Mouse (Mus musculus): ENCODE results near the gene Lepr. TPM values are rescaled to one million over a fixed set of nuclear protein-coding genes. Genes with fewer than 3 reads are reported as not detected.

Gene Lepr
- total and polyA plus RNA-seq, 2 experiments from 2014 or later, result 3.8 to 6.9 TPM

DNA sequence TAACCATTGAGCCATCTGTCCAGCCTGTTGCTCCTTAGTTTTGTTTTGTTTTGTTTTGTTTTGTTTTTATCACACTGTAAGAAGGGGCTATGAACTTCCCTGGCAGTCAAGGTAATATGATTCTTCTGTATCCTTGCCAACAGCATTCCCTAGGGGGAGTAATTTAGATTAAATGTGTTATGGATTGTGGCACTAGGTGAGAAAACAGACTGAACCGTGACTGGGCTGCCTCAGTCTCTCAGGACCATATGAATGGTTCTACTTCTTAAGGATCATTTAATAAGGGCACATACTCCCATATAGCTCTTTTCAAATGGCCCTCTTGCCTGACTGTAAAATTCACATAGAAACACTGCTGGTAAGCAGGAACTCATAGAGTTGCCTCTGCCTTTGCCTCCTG, 4.6 kb upstream of the Lepr start:
- Histone ChIP-seq H3K4me1 (ENCODE audit: insufficient read depth) (no peaks in the 10 kb centered on the region; the same call in 1 of the 2 replicates), H3K4me3 (ENCODE audit: low read depth, low read length) (no peak overlapping the region), H3K4me2 (ENCODE audit: low read depth) (no peak overlapping the region), H3K27me3 (ENCODE audit: insufficient read depth, low read length) (peaks cover 9% of the 10 kb centered on the region; the same call in 1 of the 2 replicates), H3K36me3 (ENCODE audit: insufficient read depth) (no peaks in the 10 kb centered on the region), H3K9me3 (ENCODE audit: low read length) (no peaks in the 10 kb centered on the region), H3K9ac (no peak overlapping the region), H3K27ac (ENCODE audit: low read depth, low read length) (no peak overlapping the region)
- DNase-seq (no peak), ATAC-seq (no peak)
- no peak for TF ChIP-seq CTCF (IDR thresholded peaks at IDR 0.05; ENCODE audit: low read depth)
- 31% methylated on average over 1 of the region's 1 CpGs for WGBS

- ATAC-seq, result no peak
These were observed 1.9 kb upstream of the Lepr start for GRCm38 (mm10) chr4:101715302-101715701.

GRCm38 (mm10) chr4:101715805-101716204, 1.4 kb upstream of the Lepr start:
- Histone ChIP-seq H3K4me2 (ENCODE audit: low read depth) (no peak overlapping the region), H3K9me3 (ENCODE audit: low read length) (no peaks in the 10 kb centered on the region), H3K9ac (no peak overlapping the region), H3K4me1 (ENCODE audit: insufficient read depth) (no peaks in the 10 kb centered on the region; the same call in 1 of the 2 replicates), H3K27me3 (ENCODE audit: insufficient read depth, low read length) (peaks cover 14% of the 10 kb centered on the region; the same call in 1 of the 2 replicates), H3K4me3 (ENCODE audit: low read depth, low read length) (no peak overlapping the region), H3K27ac (ENCODE audit: low read depth, low read length) (no peak overlapping the region), H3K36me3 (ENCODE audit: insufficient read depth) (no peaks in the 10 kb centered on the region)
- 66% methylated on average over 6 of the region's 6 CpGs for WGBS
- no peak for TF ChIP-seq CTCF (IDR thresholded peaks at IDR 0.05; ENCODE audit: low read depth)
- no peak for DNase-seq
- no peak for ATAC-seq

More at GRCm38 (mm10) chr4:101715302-101715701, 1.9 kb upstream of the Lepr start:
- no peak for DNase-seq
- no peak for TF ChIP-seq CTCF (IDR thresholded peaks at IDR 0.05; ENCODE audit: low read depth)
- Histone ChIP-seq H3K36me3 (ENCODE audit: insufficient read depth) (no peaks in the 10 kb centered on the region), H3K4me2 (ENCODE audit: low read depth) (no peak overlapping the region), H3K4me3 (ENCODE audit: low read depth, low read length) (no peak overlapping the region), H3K27me3 (ENCODE audit: insufficient read depth, low read length) (peaks cover 14% of the 10 kb centered on the region; the same call in 1 of the 2 replicates), H3K9me3 (ENCODE audit: low read length) (no peaks in the 10 kb centered on the region), H3K4me1 (ENCODE audit: insufficient read depth) (no peaks in the 10 kb centered on the region; the same call in 1 of the 2 replicates), H3K27ac (ENCODE audit: low read depth, low read length) (no peak overlapping the region), H3K9ac (no peak overlapping the region)
- WGBS, result 90% methylated on average over 8 of the region's 8 CpGs

DNA sequence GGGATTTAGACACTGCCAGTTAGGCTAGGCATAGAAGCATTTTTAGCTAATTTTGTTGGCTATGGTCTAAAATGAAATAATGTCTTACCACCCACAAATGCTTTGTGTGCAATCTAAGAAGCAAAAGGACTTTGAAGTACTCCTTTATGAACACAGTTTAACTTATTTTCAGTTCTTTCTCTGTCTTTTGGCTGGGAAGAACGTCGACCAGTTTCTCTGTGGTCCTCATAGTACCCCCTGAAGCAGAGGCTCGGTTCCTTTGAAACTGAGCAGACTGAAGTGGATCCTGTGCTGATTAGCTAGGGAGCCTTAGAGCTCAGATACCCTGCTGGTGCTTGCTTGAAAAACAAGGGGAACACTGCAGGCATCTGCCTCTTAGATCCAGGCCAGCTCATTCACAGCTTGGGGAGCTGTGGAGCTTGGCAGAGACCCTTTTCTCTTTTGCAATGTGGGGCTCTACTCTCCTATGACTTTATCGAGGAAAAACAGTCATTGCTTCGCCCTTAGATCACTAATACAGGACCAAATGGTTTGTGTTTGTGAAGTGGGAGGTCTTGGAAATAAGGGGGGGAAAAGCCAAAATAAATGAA, 1.9 kb downstream of the Lepr start:
- no peak overlapping the region for H3K4me3 ChIP-seq (ENCODE audit: low read depth, low read length)
- peak; percentile 40 for TF ChIP-seq CTCF (IDR thresholded peaks at IDR 0.05; ENCODE audit: low read depth)
- ATAC-seq (peak; percentile 92), DNase-seq (peak; percentile 64)
- H3K27ac ChIP-seq (ENCODE audit: low read depth, low read length), result no peak overlapping the region
- no peaks in the 10 kb centered on the region for H3K9me3 ChIP-seq (ENCODE audit: low read length)
- H3K9ac ChIP-seq, result no peak overlapping the region
- no peaks in the 10 kb centered on the region for H3K36me3 ChIP-seq (ENCODE audit: insufficient read depth)
- peaks cover 14% of the 10 kb centered on the region; the same call in 1 of the 2 replicates for H3K27me3 ChIP-seq (ENCODE audit: insufficient read depth, low read length)
- H3K4me1 ChIP-seq (ENCODE audit: insufficient read depth), result no peaks in the 10 kb centered on the region; the same call in 1 of the 2 replicates
- 8% methylated on average over 5 of the region's 5 CpGs for WGBS
- no peak overlapping the region for H3K4me2 ChIP-seq (ENCODE audit: low read depth)

DNA sequence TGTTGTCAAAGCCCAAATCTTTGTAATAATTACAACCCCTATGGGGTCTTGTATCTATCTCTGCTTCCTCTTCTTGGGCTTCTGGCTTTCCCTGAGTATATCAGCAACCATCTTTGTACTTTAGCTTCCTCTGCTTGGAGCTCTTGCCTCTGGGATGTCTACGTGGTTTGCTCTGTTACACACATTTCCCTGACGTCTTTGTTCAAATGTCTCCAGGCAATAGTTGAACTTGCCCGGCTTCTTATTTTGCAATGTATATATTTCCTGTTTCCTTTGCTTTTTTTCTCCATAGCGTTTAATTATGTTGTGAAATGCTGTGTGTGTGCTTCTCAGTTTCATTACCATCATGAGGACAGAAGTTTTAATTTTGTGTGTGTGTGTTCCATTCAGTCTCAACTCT, 4.5 kb downstream of the Lepr start:
- DNase-seq (no peak), ATAC-seq (no peak)
- TF ChIP-seq CTCF (IDR thresholded peaks at IDR 0.05; ENCODE audit: low read depth), result no peak
- Histone ChIP-seq H3K27ac (ENCODE audit: low read depth, low read length) (no peak overlapping the region), H3K36me3 (ENCODE audit: insufficient read depth) (no peaks in the 10 kb centered on the region), H3K9ac (no peak overlapping the region), H3K4me3 (ENCODE audit: low read depth, low read length) (no peak overlapping the region), H3K27me3 (ENCODE audit: insufficient read depth, low read length) (0 out of 2 replicates have a peak, but pooled peaks cover 9% of the 10 kb centered on the region), H3K9me3 (ENCODE audit: low read length) (no peaks in the 10 kb centered on the region), H3K4me2 (ENCODE audit: low read depth) (no peak overlapping the region), H3K4me1 (ENCODE audit: insufficient read depth) (no peaks in the 10 kb centered on the region; the same call in 1 of the 2 replicates)
- WGBS, result 86% methylated on average over 4 of the region's 4 CpGs

GRCm38 (mm10) chr4:101741973-101742372, 24.8 kb downstream of the Lepr start:
- Histone ChIP-seq H3K9me3 (ENCODE audit: low read length) (no peaks in the 10 kb centered on the region), H3K27me3 (ENCODE audit: insufficient read depth, low read length) (no peaks in the 10 kb centered on the region), H3K4me3 (ENCODE audit: low read depth, low read length) (no peak overlapping the region), H3K36me3 (ENCODE audit: insufficient read depth) (no peaks in the 10 kb centered on the region), H3K4me2 (ENCODE audit: low read depth) (no peak overlapping the region), H3K27ac (ENCODE audit: low read depth, low read length) (no peak overlapping the region), H3K4me1 (ENCODE audit: insufficient read depth) (no peaks in the 10 kb centered on the region), H3K9ac (no peak overlapping the region)
- TF ChIP-seq CTCF (IDR thresholded peaks at IDR 0.05; ENCODE audit: low read depth), result no peak
- DNase-seq (no peak), ATAC-seq (no peak)
- 90% methylated on average over 2 of the region's 2 CpGs for WGBS

DNA sequence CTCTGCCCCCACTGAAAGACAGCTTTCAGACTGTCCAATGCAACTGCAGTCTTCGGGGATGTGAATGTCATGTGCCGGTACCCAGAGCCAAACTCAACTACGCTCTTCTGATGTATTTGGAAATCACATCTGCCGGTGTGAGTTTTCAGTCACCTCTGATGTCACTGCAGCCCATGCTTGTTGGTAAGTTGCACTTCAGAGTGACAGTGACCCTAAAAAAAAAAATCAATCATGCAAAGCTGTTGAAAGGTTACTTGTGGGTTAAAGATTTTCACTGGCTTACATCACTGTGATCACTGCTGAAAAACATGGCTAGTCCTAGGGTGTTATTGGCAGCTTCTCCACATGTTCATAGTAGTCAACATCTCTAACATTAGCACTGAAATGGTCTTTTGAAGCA, 28.3 kb downstream of the Lepr start:
- H3K4me3 ChIP-seq (ENCODE audit: low read depth, low read length), result no peak overlapping the region
- no peaks in the 10 kb centered on the region for H3K4me1 ChIP-seq (ENCODE audit: insufficient read depth)
- no peaks in the 10 kb centered on the region for H3K36me3 ChIP-seq (ENCODE audit: insufficient read depth)
- 94% methylated on average over 4 of the region's 4 CpGs for WGBS
- ATAC-seq, result no peak
- DNase-seq, result no peak
- no peaks in the 10 kb centered on the region for H3K9me3 ChIP-seq (ENCODE audit: low read length)
- H3K27ac ChIP-seq (ENCODE audit: low read depth, low read length), result no peak overlapping the region
- H3K27me3 ChIP-seq (ENCODE audit: insufficient read depth, low read length), result no peaks in the 10 kb centered on the region
- no peak overlapping the region for H3K9ac ChIP-seq
- no peak overlapping the region for H3K4me2 ChIP-seq (ENCODE audit: low read depth)
- no peak for TF ChIP-seq CTCF (IDR thresholded peaks at IDR 0.05; ENCODE audit: low read depth)
